Mouse (Mus musculus) cerebellum, postnatal 14 days (tissue): ENCODE results near the gene Gm20683.

Experiments used
- DNase-seq, 2 experiments: peaks; one replicate each; pipeline ENCODE4 v3.0.0; 2021; ENCODE audit warnings: mixed read lengths in 2 of 2

Gm20683 gene

DNA sequence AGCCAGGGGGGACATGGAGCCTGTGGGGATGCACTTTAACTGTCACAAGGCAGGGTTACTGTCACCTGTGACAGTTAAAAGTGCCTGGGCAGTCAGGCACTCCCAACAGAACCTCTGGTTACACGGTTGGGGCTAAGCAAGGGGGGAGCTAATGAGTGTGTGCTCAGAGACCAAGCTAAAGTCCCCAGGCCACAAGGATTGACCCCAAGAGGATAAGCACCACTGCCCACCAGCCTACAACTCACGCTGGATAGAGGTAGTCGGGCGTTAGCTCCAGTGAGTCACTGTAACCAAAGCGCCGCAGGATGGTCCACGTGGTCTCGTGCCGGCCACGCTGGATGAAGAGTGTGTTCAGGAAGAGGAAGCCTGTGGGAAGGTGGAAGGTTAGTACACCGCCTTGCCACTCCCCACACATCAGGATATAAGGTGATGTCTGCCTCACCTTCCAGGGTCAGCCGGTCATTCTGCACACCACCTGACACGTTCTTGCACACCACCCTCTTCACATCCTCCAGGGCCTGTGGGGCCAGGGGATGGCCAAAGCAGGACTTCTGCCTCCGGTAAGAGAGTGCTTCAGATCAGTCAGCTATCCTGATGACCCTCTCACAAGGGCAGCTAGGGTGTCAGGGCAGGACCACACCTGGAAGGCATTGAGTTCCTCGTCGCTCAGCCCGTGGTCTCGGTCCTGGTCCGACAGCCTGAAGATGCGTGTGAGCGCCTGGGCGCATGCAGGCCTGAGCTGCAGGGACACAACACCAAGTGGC is at the start of gene Gm20683:
TSS of gene Gm20683 (minus strand) at position 647 of the 764 bp plus-strand sequence.
- no peak for DNase-seq

- no peak for DNase-seq
Observed at GRCm38 (mm10) chr17:25888837-25889236, 47.3 kb upstream of the Gm20683 start.

- DNase-seq: no peak
Observed at GRCm38 (mm10) chr17:25887467-25887866, 45.9 kb upstream of the Gm20683 start.

DNA sequence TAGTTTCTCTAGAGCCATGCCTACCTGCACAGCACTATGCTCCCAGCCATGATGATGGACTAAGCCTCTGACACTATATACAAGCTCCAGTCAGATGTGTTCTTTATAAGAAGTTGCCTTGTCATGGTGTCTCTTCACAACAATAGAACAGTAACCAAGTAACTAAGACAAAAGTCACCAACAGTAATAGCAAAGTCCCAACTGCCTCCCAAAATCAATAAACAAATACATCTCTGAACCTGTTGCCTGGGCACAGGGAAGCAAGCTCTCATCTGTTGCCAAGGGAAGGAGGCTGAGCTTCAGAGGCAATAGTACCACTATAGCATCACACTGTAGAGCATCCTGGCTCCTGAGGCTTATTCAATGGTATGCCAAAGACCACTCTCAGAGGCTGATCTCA is 45.2 kb upstream of the Gm20683 start:
- no peak for DNase-seq

GRCm38 (mm10) chr17:25885636-25886035 is 44.1 kb upstream of the Gm20683 start:
- peak in 1 of 2 experiments; percentile 60 for DNase-seq

- peak in 1 of 2 experiments; percentile 35 for DNase-seq
Observed at GRCm38 (mm10) chr17:25883824-25884223, 42.3 kb upstream of the Gm20683 start.

DNA sequence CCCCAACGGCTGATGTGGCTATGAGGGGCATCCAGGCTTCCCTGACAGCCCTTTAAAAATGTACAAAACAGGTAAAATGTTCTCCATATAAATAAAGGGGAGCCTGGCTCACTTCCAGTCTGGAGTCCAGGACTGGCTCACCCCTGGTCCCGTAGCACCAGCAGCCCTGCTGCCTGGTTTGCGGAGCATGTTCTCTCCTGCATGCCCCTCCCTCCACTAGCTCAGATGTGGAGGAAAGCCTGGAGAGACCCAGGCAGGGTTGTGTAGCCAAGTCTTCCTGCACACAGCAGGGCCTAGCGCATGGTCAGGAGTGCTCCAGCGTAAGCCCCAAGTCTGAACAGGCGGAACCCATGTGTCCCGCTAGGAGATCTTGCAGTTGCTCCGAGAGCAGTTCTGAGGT is 41.7 kb upstream of the Gm20683 start:
- DNase-seq: no peak

GRCm38 (mm10) chr17:25882306-25882705 is 40.7 kb upstream of the Gm20683 start:
- no peak for DNase-seq

DNA sequence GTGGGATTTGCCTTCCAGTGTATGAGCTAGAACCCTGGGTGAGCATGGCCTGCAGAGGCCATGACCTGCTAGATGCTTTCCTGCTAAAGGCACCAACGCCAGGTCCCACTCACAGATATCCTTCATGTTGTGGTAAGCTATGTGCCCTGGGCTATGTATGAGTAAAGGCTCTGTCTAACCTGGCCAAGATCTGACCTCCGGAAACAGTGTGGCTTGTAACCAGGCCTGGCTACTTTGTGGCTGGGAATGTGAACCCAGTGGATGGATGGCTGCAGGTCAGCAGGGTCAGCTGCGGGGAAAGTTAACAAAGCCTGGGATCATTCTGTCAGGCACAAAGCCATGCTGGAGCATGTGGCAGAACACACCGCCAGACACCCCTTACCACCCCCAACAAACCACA is 40.1 kb upstream of the Gm20683 start:
- DNase-seq: no peak

DNA sequence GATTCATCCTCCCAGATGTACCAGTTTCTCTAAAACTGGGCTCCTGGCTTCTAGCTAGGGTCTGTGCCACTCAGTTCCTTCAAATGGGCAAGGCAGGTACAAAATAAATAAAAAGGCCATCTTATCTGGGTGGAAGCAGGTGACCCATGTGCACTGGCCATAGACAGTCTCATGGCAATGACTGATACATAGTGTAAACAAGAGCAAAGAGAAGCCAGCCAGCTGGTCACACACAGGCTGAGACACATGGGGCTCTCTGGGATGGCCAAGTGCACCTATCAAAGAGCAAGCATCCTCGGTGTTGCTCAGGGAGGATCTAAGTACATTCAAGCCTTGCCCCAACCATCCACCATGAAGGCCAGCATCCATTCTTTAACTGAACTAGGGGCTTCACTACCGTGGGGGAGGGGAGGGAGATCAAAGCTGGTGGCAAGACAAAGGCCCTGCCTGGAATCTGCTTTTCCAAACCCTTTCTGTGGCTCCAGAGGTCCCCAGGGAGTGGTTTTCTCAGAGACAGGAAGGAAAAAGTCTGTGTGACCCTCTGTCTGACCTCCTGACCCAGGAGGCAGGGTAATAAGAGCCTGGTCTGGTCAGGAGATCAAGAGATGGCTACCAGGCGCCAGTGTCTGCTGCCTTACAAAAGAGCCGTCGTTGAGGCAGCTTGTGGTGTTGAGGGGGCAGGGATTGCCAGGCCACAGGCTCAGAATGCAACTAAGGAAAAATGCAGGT is 39.5 kb upstream of the Gm20683 start:
- DNase-seq: peak in 1 of 2 experiments; percentile 33

- DNase-seq: peak in 1 of 2 experiments; percentile 44
Observed at GRCm38 (mm10) chr17:25880196-25880910, 38.8 kb upstream of the Gm20683 start, which contains the start of gene Wfikkn1. Wfikkn1 (minus strand) TSS chr17:25880858.

DNA sequence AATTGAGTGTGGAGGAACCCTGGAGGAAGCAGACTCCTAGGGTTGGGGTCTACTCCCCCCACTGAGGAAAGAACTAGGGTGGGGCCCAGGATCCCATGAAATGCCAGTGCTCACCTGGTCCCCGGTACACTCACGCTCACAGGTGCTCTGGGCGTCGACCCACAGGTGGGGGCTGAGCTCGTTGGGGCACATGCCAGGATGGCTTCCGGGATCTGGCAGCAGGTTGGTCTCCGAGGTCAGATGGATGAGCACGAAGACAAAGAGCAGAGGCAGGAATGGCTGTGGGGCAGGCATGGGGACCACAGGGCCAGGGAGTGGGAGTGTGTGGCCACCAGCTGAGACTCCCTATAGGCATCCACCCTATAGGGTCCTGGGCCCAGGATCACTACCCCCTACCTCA is 38.2 kb upstream of the Gm20683 start:
- peak in 1 of 2 experiments; percentile 49 for DNase-seq

DNA sequence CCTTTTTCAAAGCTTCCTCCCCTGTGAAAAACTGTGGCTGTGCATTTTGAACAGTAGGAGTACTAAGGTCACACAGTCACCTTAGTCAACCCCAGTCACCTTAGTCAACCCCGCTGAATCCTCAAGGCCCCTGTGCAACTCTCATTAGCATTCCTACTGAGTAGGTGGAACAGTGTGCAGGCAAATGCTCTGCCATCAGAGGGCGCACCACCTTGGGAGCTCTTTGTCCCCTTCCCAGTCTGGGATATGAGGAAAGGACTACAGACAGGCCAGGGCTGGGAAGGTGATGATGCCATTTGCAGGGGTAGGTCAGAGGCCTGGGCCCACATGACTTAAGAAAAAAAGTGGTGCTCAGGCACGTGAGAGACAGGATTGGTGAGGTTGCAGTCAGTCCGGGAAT is 37.7 kb upstream of the Gm20683 start:
- peak in 1 of 2 experiments; percentile 68 for DNase-seq

DNA sequence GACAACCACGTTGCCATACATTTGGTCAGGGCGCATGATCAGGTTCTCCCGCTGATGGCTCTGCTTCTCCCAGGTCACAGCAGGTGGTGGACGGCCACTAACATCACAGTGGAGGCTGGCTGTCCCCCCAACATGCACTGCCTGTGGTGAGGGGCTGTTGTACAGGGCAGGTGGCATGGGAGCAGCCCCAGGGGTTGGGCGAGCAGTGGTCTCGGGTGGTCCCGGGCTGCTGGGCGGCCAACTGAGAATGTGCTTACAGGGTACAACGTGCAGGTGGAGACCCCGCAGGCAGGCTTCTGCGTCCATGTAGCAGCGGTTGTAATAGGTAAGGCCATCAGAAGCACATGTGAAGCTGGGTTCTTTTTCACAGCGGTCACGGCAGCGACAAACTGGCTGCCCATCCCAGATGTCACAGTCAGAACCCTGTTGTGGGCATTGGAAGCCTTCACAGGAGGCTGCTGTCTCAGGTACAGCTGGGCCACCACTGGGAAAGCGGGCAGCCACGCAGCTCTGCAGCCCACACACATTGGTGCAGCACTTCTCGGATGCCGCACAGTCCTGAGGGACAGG is 37.1 kb upstream of the Gm20683 start:
- DNase-seq: no peak

DNA sequence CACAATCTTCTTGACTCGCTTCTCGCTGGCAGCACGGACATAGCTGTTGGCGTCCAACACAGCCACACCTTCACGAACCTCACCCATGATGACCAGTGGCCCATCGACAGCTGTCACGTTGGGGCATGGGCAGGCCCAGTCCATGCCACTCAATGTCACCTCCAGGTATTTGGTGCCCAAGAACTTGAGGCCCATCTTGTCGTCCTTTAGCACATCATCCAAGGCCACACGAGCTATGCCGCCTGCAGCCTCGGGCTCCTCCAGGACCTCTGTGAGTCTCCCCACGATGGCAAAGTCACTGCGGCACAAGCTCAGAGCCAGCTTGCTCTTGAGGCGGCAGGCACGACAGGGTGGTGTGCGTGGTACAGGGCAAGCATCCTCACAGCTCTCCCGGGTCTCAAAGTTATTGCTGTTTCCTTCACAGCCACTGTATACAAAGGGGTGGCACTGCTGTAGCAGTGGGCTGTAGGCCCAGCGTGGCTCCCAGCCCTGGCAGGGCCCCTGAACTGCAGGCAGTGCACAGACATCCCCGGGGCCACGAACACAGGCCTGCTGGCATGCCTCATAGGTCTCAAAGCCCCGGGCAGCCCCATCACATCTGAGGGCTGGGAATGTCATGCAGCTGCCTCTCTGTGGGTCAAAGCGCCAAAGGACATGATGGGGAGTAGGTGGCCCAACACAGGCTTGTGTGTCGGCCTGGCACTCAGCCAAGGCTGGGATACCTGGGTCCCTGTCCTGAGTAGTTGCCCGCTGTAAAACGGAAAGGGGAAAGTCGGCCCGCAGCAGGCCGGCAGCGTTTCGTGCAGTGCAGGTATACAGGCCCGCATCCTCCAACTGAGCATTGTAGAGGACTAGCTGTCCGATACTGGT is 36.4 kb upstream of the Gm20683 start:
- no peak for DNase-seq

DNA sequence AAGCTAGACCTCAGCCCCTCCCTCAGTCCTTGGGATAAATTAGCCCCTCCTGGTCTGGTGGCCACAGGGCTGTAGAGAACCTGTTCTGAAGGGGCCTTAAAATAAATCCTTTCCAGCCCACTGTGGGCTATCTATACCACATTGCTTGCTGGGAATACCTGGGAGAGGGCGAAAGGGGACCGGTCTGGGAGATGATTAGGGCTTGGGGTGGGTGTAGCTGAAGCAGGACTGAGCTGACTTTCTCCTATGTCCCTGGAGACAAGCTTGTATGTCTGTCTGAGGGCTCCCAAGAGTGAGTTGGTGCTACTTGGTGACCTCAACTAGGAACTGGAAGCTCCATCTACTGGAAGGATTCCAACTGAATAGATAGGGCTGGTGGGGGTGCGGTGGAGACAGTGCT is 35.5 kb upstream of the Gm20683 start:
- DNase-seq: no peak

- no peak for DNase-seq
Observed at GRCm38 (mm10) chr17:25876347-25876915, 34.9 kb upstream of the Gm20683 start.

- peak; percentile 94 to 95 for DNase-seq
Observed at GRCm38 (mm10) chr17:25875171-25876136, 33.9 kb upstream of the Gm20683 start.

GRCm38 (mm10) chr17:25874721-25875170 is 33.2 kb upstream of the Gm20683 start, which contains the start of gene Mettl26:
Mettl26 (plus strand) TSS chr17:25875074.
- peak; percentile 97 to 98 for DNase-seq

DNA sequence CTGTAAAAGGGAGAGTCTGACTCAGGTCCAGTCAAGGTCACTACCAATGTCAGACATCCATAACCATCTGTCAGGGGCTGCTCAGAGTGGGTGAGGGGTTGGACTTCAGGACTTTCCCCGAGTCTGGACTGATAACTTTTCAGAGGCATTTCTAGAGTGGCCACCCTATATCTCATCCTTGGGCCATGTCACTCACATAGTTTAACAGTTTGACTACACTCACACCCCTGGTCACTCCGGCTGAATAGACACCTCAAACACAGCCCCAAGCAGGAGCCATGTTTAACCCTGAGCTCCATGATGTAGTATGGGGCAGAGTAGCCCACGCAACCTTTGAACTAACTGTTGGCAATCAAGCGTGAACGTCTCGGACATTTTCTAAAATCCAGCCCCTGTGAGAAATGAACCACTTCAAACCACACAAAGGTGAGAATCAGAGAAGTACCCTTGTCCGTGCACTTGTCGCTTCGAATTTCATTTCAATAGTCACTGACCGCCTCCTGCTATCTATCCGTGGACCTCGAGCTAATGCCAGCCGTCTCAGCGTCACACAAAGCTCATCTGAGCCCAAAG is 32.7 kb upstream of the Gm20683 start:
- no peak for DNase-seq
